Mouse (Mus musculus): ENCODE measurements around the gene Pts. TPM values are rescaled to one million over a fixed set of nuclear protein-coding genes. Genes with fewer than 3 reads are reported as not detected.

The Pts gene
- polyA plus RNA-seq, 1 experiment from 2014 or later: 83.6 TPM

GRCm38 (mm10) chr9:50490836-50491235 lies 37.7 kb downstream of the Pts start:
- Histone ChIP-seq H3K4me1 (replicated peaks) (peaks cover 6% of the 10 kb centered on the region), H3K4me3 (no peak overlapping the region), H3K27ac (no peak overlapping the region), H3K9ac (no peak overlapping the region), H3K4me2 (no peak overlapping the region), H3K27me3 (no peaks in the 10 kb centered on the region), H3K9me3 (replicated peaks) (no peaks in the 10 kb centered on the region), H3K36me3 (no peaks in the 10 kb centered on the region)
- ATAC-seq (replicated peaks; ENCODE audit: insufficient number of reproducible peaks, insufficient read depth, low FRiP score, low read depth): no peak

- H3K9me3 ChIP-seq (replicated peaks): no peaks in the 10 kb centered on the region
- no peak overlapping the region for H3K27ac ChIP-seq
- WGBS: 15% methylated on average over 10 of the region's 10 CpGs
- no peak overlapping the region for H3K4me3 ChIP-seq
- H3K9ac ChIP-seq: no peak overlapping the region
- ATAC-seq (replicated peaks; ENCODE audit: insufficient number of reproducible peaks, insufficient read depth, low FRiP score, low read depth): no peak
- H3K27me3 ChIP-seq: no peaks in the 10 kb centered on the region
- peaks cover 4% of the 10 kb centered on the region; the same call in 1 of the 2 replicates for H3K4me1 ChIP-seq (replicated peaks)
- H3K36me3 ChIP-seq: no peaks in the 10 kb centered on the region
- peak overlapping the region; percentile 38 for H3K4me2 ChIP-seq
Observed at GRCm38 (mm10) chr9:50485521-50485920, 43.0 kb downstream of the Pts start.

GRCm38 (mm10) chr9:50482743-50483142 lies 45.8 kb downstream of the Pts start:
- no peak overlapping the region for H3K27ac ChIP-seq
- H3K27me3 ChIP-seq: 0 out of 2 replicates have a peak, but pooled peaks cover 3% of the 10 kb centered on the region
- H3K9ac ChIP-seq: no peak overlapping the region
- no peaks in the 10 kb centered on the region for H3K9me3 ChIP-seq (replicated peaks)
- no peaks in the 10 kb centered on the region for H3K36me3 ChIP-seq
- H3K4me3 ChIP-seq: no peak overlapping the region
- H3K4me1 ChIP-seq (replicated peaks): peaks cover 8% of the 10 kb centered on the region; the same call in 1 of the 2 replicates
- ATAC-seq (replicated peaks; ENCODE audit: insufficient number of reproducible peaks, insufficient read depth, low FRiP score, low read depth): no peak
- no peak overlapping the region for H3K4me2 ChIP-seq
- WGBS: 80% methylated on average over 8 of the region's 8 CpGs

DNA sequence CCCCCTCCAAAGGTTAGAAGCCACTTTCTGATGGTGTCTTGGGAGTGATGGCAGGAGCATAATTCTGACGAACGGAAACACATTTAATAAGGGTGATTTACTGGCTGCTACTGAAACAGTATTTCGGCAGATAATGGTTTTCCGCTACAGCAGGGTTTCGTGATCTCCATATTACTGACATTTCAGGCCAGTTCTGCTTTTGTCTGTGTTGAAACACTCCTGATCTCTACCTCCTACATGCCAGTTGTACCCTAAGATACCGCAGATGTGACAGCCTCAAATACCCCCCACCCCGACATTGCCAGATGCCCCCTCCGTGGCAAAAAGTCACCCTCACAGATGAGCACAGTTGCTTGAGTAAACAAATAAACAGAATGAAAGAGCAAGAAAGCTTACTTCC lies 49.0 kb downstream of the Pts start:
- Histone ChIP-seq H3K4me2 (peak overlapping the region; percentile 11; the same call in 1 of the 2 replicates), H3K9me3 (replicated peaks) (no peaks in the 10 kb centered on the region), H3K27ac (no peak overlapping the region), H3K4me3 (no peak overlapping the region), H3K4me1 (replicated peaks) (peaks cover 5% of the 10 kb centered on the region; the same call in 1 of the 2 replicates), H3K27me3 (0 out of 2 replicates have a peak, but pooled peaks cover 3% of the 10 kb centered on the region), H3K9ac (no peak overlapping the region), H3K36me3 (no peaks in the 10 kb centered on the region)
- ATAC-seq (replicated peaks; ENCODE audit: insufficient number of reproducible peaks, insufficient read depth, low FRiP score, low read depth): no peak
- 32% methylated on average over 8 of the region's 8 CpGs for whole genome bisulfite sequencing

- 17% methylated on average over 5 of the region's 5 CpGs for WGBS
- Histone ChIP-seq H3K4me3 (no peak overlapping the region), H3K27me3 (0 out of 2 replicates have a peak, but pooled peaks cover 3% of the 10 kb centered on the region), H3K9me3 (replicated peaks) (no peaks in the 10 kb centered on the region), H3K4me1 (replicated peaks) (peaks cover 5% of the 10 kb centered on the region; the same call in 1 of the 2 replicates), H3K36me3 (no peaks in the 10 kb centered on the region), H3K9ac (no peak overlapping the region), H3K27ac (peak overlapping the region; percentile 20; the same call in 1 of the 2 replicates), H3K4me2 (no peak overlapping the region)
- ATAC-seq (replicated peaks; ENCODE audit: insufficient number of reproducible peaks, insufficient read depth, low FRiP score, low read depth): no peak
Observed at GRCm38 (mm10) chr9:50478826-50479225, 49.7 kb downstream of the Pts start.

- no peak overlapping the region for H3K4me3 ChIP-seq
- peaks cover 5% of the 10 kb centered on the region; the same call in 1 of the 2 replicates for H3K4me1 ChIP-seq (replicated peaks)
- no peaks in the 10 kb centered on the region for H3K9me3 ChIP-seq (replicated peaks)
- no peak overlapping the region for H3K4me2 ChIP-seq
- WGBS: 77% methylated on average over 9 of the region's 9 CpGs
- no peak overlapping the region for H3K27ac ChIP-seq
- no peak overlapping the region for H3K9ac ChIP-seq
- H3K36me3 ChIP-seq: no peaks in the 10 kb centered on the region
- 0 out of 2 replicates have a peak, but pooled peaks cover 3% of the 10 kb centered on the region for H3K27me3 ChIP-seq
- no peak for ATAC-seq (replicated peaks; ENCODE audit: insufficient number of reproducible peaks, insufficient read depth, low FRiP score, low read depth)
Observed at GRCm38 (mm10) chr9:50477270-50477669, 51.3 kb downstream of the Pts start.

DNA sequence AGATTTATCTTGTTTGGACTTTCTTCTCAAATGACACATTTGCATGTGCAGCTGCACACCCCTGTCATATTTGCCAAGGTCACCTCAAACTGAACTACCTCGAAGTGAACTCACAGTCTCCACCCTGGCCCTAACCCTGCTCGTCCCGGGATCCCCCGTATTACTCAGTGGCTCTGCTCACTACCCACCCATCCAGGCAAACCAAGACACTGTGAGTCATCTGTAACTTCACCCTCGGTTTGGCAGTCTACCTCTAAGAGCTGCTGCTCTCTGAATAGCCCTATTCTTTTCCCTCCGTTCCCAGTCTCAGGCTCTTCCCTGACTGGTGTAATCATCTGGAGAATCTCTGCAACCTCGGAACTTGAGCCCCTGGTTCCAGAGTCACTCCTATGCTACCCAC lies 51.9 kb downstream of the Pts start:
- Histone ChIP-seq H3K4me3 (no peak overlapping the region), H3K4me2 (no peak overlapping the region), H3K27ac (no peak overlapping the region), H3K9ac (no peak overlapping the region), H3K36me3 (no peaks in the 10 kb centered on the region), H3K27me3 (0 out of 2 replicates have a peak, but pooled peaks cover 3% of the 10 kb centered on the region), H3K4me1 (replicated peaks) (peaks cover 6% of the 10 kb centered on the region; the same call in 1 of the 2 replicates), H3K9me3 (replicated peaks) (no peaks in the 10 kb centered on the region)
- 49% methylated on average over 7 of the region's 7 CpGs for WGBS
- no peak for ATAC-seq (replicated peaks; ENCODE audit: insufficient number of reproducible peaks, insufficient read depth, low FRiP score, low read depth)

DNA sequence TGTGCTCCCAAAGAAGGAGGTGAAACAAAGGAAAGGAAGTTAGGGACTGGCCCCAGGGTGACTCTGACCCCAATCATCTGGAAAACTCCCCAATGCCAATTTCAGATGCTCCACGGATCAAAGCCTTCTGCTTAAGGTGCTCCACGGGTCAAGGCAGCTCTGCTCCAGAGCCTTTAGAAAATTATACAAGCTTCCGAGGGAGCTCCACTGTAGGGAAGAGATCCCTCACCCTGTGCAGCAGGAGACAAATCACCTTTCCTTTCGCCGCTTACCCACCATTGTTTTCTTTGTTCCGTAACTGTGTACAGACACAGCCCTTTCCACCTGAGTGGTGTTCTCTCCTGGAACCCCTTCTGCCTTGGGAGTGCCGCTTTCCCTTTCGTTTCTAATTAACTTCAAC lies 52.8 kb downstream of the Pts start:
- 73% methylated on average over 8 of the region's 8 CpGs for WGBS
- no peak for ATAC-seq (replicated peaks; ENCODE audit: insufficient number of reproducible peaks, insufficient read depth, low FRiP score, low read depth)
- 0 out of 2 replicates have a peak, but pooled peaks cover 3% of the 10 kb centered on the region for H3K27me3 ChIP-seq
- H3K9ac ChIP-seq: no peak overlapping the region
- no peak overlapping the region for H3K4me2 ChIP-seq
- H3K27ac ChIP-seq: no peak overlapping the region
- no peaks in the 10 kb centered on the region for H3K9me3 ChIP-seq (replicated peaks)
- H3K4me3 ChIP-seq: no peak overlapping the region
- H3K4me1 ChIP-seq (replicated peaks): peaks cover 12% of the 10 kb centered on the region; the same call in 1 of the 2 replicates
- H3K36me3 ChIP-seq: no peaks in the 10 kb centered on the region

- H3K4me1 ChIP-seq (replicated peaks): peaks cover 12% of the 10 kb centered on the region; the same call in 1 of the 2 replicates
- no peak overlapping the region for H3K9ac ChIP-seq
- no peaks in the 10 kb centered on the region for H3K36me3 ChIP-seq
- H3K4me2 ChIP-seq: no peak overlapping the region
- 0 out of 2 replicates have a peak, but pooled peaks cover 3% of the 10 kb centered on the region for H3K27me3 ChIP-seq
- 71% methylated on average over 7 of the region's 7 CpGs for WGBS
- H3K9me3 ChIP-seq (replicated peaks): no peaks in the 10 kb centered on the region
- no peak overlapping the region for H3K27ac ChIP-seq
- H3K4me3 ChIP-seq: no peak overlapping the region
- ATAC-seq (replicated peaks; ENCODE audit: insufficient number of reproducible peaks, insufficient read depth, low FRiP score, low read depth): no peak
Observed at GRCm38 (mm10) chr9:50475318-50475717, 53.2 kb downstream of the Pts start.

Other genes with a start within 250 kb of the Pts start
- 168 and 193 TPM in 2 replicates for gene Rpl10-ps3, start 183.8 kb downstream of the Pts start, polyA plus RNA-seq (2015; fragmentation: Nextera tagmentation; extraction: Ambion mirVana)
- gene Plet1, start 34.2 kb downstream of the Pts start, polyA plus RNA-seq (2015; fragmentation: Nextera tagmentation; extraction: Ambion mirVana): 0.45 and 1.4 TPM in 2 replicates
- 3.1 and 3.4 TPM in 2 replicates for gene Il18, start 26.1 kb upstream of the Pts start, polyA plus RNA-seq (2015; fragmentation: Nextera tagmentation; extraction: Ambion mirVana)
- gene Bco2, start 26.5 kb upstream of the Pts start, polyA plus RNA-seq (2015; fragmentation: Nextera tagmentation; extraction: Ambion mirVana): 0.13 and 0.25 TPM in 2 replicates
- not detected in 2 replicates for gene Tex12, start 32.6 kb upstream of the Pts start, polyA plus RNA-seq (2015; fragmentation: Nextera tagmentation; extraction: Ambion mirVana)
- gene Sdhd, start 75.1 kb upstream of the Pts start, polyA plus RNA-seq (2015; fragmentation: Nextera tagmentation; extraction: Ambion mirVana): 661 and 746 TPM in 2 replicates
- 216 and 279 TPM in 2 replicates for gene Timm8b, start 75.2 kb upstream of the Pts start, polyA plus RNA-seq (2015; fragmentation: Nextera tagmentation; extraction: Ambion mirVana)
- 2.1 and 2.6 TPM in 2 replicates for gene Pih1d2, start 88.6 kb upstream of the Pts start, polyA plus RNA-seq (2015; fragmentation: Nextera tagmentation; extraction: Ambion mirVana)
- gene Nkapd1, start 88.7 kb upstream of the Pts start, polyA plus RNA-seq (2015; fragmentation: Nextera tagmentation; extraction: Ambion mirVana): 14.5 and 16.4 TPM in 2 replicates
- 125 and 140 TPM in 2 replicates for gene Dlat, start 131.1 kb upstream of the Pts start, polyA plus RNA-seq (2015; fragmentation: Nextera tagmentation; extraction: Ambion mirVana)
- gene Dixdc1, start 210.8 kb upstream of the Pts start, polyA plus RNA-seq (2015; fragmentation: Nextera tagmentation; extraction: Ambion mirVana): 9.1 and 9.2 TPM in 2 replicates
- gene 2310030G06Rik, start 217.8 kb upstream of the Pts start, polyA plus RNA-seq (2015; fragmentation: Nextera tagmentation; extraction: Ambion mirVana): 8.7 and 9.2 TPM in 2 replicates
- gene Cryab, start 222.6 kb upstream of the Pts start, polyA plus RNA-seq (2015; fragmentation: Nextera tagmentation; extraction: Ambion mirVana): 978 and 1,330 TPM in 2 replicates
- 236 and 268 TPM in 2 replicates for gene Hspb2, start 223.6 kb upstream of the Pts start, polyA plus RNA-seq (2015; fragmentation: Nextera tagmentation; extraction: Ambion mirVana)
- 7.6 and 10.2 TPM in 2 replicates for gene Fdxacb1, start 239.5 kb upstream of the Pts start, polyA plus RNA-seq (2015; fragmentation: Nextera tagmentation; extraction: Ambion mirVana)
- gene Alg9, start 246.3 kb upstream of the Pts start, polyA plus RNA-seq (2015; fragmentation: Nextera tagmentation; extraction: Ambion mirVana): 20.7 and 29.7 TPM in 2 replicates
- 24.4 and 25.1 TPM in 2 replicates for gene 1110032A03Rik, start 246.8 kb upstream of the Pts start, polyA plus RNA-seq (2015; fragmentation: Nextera tagmentation; extraction: Ambion mirVana)

Measured in heart, embryonic 15.5 days (tissue).